Mouse (Mus musculus) lung, embryonic 14.5 days (tissue): ENCODE measurements at regions not wholly inside any gene's neighbourhood (a gene's known extent, or its start where the extent isn't known, plus 50 kb on each side); places are given as distances from the start of the nearest gene placed in this dataset. TPM values are rescaled to one million over a fixed set of nuclear protein-coding genes. Genes with fewer than 3 reads are reported as not detected.

Experiments used
- ATAC-seq: fragments of 200-750 bp; cut with Nextera tagmentation; 2 replicates; pipeline ENCODE4 v1.8.0; 2017; ENCODE audit warnings: mild to moderate bottlenecking, moderate TSS enrichment, moderate library complexity; ENCODE audit not compliant: insufficient read depth
- DNase-seq: peaks from one replicate; pipeline ENCODE4 v3.0.0-alpha.2; 2015
- H3K27ac ChIP-seq: fragments of 300-500 bp; sonication (generic); 2 replicates; pipeline ENCODE4 v1.5.1; 2014; ENCODE audit warnings: low read depth, mild to moderate bottlenecking, moderate library complexity
- H3K27me3 ChIP-seq: fragments of 300-500 bp; sonication (generic); 2 replicates; pipeline ENCODE4 v1.6.1; 2014; ENCODE audit warnings: low read length, control low read depth; ENCODE audit not compliant: insufficient read depth
- H3K36me3 ChIP-seq: fragments of 300-500 bp; sonication (generic); 2 replicates; pipeline ENCODE4 v1.6.1; 2014; ENCODE audit warnings: control low read depth; ENCODE audit not compliant: insufficient read depth
- H3K4me1 ChIP-seq: fragments of 300-500 bp; sonication (generic); 2 replicates; pipeline ENCODE4 v1.6.1; 2014; ENCODE audit warnings: antibody characterized with exemption, control low read depth; ENCODE audit not compliant: insufficient read depth
- H3K4me2 ChIP-seq: fragments of 300-500 bp; sonication (generic); 2 replicates; pipeline ENCODE4 v1.6.1; 2014; ENCODE audit warnings: mild to moderate bottlenecking
- H3K4me3 ChIP-seq: fragments of 300-500 bp; sonication (generic); 2 replicates; pipeline ENCODE4 v1.5.1; 2014; ENCODE audit warnings: low read depth, low read length
- H3K9ac ChIP-seq: fragments of 300-500 bp; sonication (generic); 2 replicates; pipeline ENCODE4 v1.6.1; 2014
- H3K9me3 ChIP-seq: fragments of 300-500 bp; sonication (generic); 2 replicates; pipeline ENCODE4 v1.6.1; 2016; ENCODE audit warnings: low read depth, low read length, control low read depth
- CTCF ChIP-seq: IDR thresholded peaks from 2 replicates; pipeline ENCODE4 v1.5.1; 2016; ENCODE audit warnings: antibody characterized with exemption, low read depth
- WGBS: fragments of 180-500 bp; shearing (Covaris S2); extraction: QIAGEN DNeasy Blood & Tissue Kit; methylation state at CpG from one replicate; pipeline ENCODE4 v1.1.7; 2014; 5-methylcytosine and 5-hydroxymethylcytosine counted together
- microRNA-seq: library from miRNA; unstranded; fragments of <30 nt; microRNA quantifications from one replicate; pipeline ENCODE4, GENCODE M21; 2016; ENCODE audit warnings: borderline number of aligned reads

- ATAC-seq: peak; percentile 67; the same call in 1 of the 2 replicates
- Histone ChIP-seq H3K4me3 (no peak overlapping the region), H3K36me3 (no peaks in the 10 kb centered on the region), H3K4me2 (no peak overlapping the region), H3K9me3 (no peaks in the 10 kb centered on the region), H3K9ac (no peak overlapping the region), H3K27ac (no peak overlapping the region), H3K27me3 (no peaks in the 10 kb centered on the region), H3K4me1 (peaks cover 8% of the 10 kb centered on the region)
- no peak for TF ChIP-seq CTCF
- peak; percentile 72 for DNase-seq
- WGBS: 23% methylated on average over 4 of the region's 4 CpGs
These were observed 60.2 kb upstream of the Gm11146 start for GRCm38 (mm10) chr16:77662107-77662518.

GRCm38 (mm10) chr16:77653306-77653705 lies 51.4 kb upstream of the Gm11146 start:
- Histone ChIP-seq H3K4me1 (no peaks in the 10 kb centered on the region), H3K36me3 (no peaks in the 10 kb centered on the region), H3K27ac (no peak overlapping the region), H3K9me3 (no peaks in the 10 kb centered on the region), H3K9ac (no peak overlapping the region), H3K4me3 (no peak overlapping the region), H3K27me3 (no peaks in the 10 kb centered on the region), H3K4me2 (no peak overlapping the region)
- 48% methylated on average over 3 of the region's 3 CpGs for WGBS
- no peak for ATAC-seq
- DNase-seq: no peak
- no peak for TF ChIP-seq CTCF

Small RNA genes lying in the stretch of these regions (microRNA-seq; reads per million reads assigned to microRNA genes)
- gene Gm25025: not detected
